39 mouse cellular contexts compared by ENCODE assay signal in genomic region chr16:3777986-3778385, GRCm38 (mm10). TPM values are rescaled to one million over a fixed set of nuclear protein-coding genes. Genes with fewer than 3 reads are reported as not detected.
"Had no signal": no experiment of that assay in that cellular context is flagged by ENCODE, and none has a peak within 500 bp of the region (broad histone marks: within the 10 kb centered on the region; RNA-seq: fewer than 3 reads in every experiment).

No protein-coding gene starts in this region.

- H3K27ac ChIP-seq: gastrocnemius, adult 2 months; heart, adult 2 months; heart, embryonic 10.5 days; hindbrain, embryonic 10.5 days; hindbrain, embryonic 12.5 days; hindbrain, embryonic 14.5 days; intestine, embryonic 15.5 days; layer of hippocampus, adult 2 months; left cerebral cortex, adult 2 months; limb, embryonic 10.5 days; limb, embryonic 12.5 days; liver, embryonic 13.5 days had no signal

- H3K4me3 ChIP-seq: gastrocnemius, adult 2 months; heart, adult 2 months; heart, embryonic 10.5 days; heart, embryonic 12.5 days; hindbrain, embryonic 10.5 days; hindbrain, embryonic 12.5 days; intestine, embryonic 15.5 days; layer of hippocampus, adult 2 months; left cerebral cortex, adult 2 months; limb, embryonic 10.5 days; limb, embryonic 12.5 days; liver, embryonic 13.5 days had no signal

- H3K4me1 ChIP-seq: heart, embryonic 10.5 days; heart, embryonic 12.5 days; hindbrain, embryonic 10.5 days; hindbrain, embryonic 12.5 days; intestine, embryonic 15.5 days; limb, embryonic 10.5 days; limb, embryonic 12.5 days; liver, embryonic 13.5 days had no signal

- H3K36me3 ChIP-seq: heart, embryonic 10.5 days; heart, embryonic 12.5 days; hindbrain, embryonic 10.5 days; hindbrain, embryonic 12.5 days; intestine, embryonic 15.5 days; limb, embryonic 10.5 days; limb, embryonic 12.5 days; liver, embryonic 13.5 days had no signal

- ATAC-seq: hindbrain, embryonic 16.5 days; inflammation-experienced regulatory T-cells, adult 6 months; intestine, embryonic 15.5 days; intestine, postnatal 0 days had no signal

- H3K4me2 ChIP-seq: heart, embryonic 12.5 days; hindbrain, embryonic 12.5 days; hindbrain, embryonic 14.5 days; intestine, embryonic 15.5 days; limb, embryonic 12.5 days; liver, embryonic 11.5 days; liver, embryonic 13.5 days had no signal

- H3K27me3 ChIP-seq: heart, embryonic 12.5 days; hindbrain, embryonic 12.5 days; intestine, embryonic 15.5 days; limb, embryonic 12.5 days; liver, embryonic 13.5 days had no signal

- H3K9me3 ChIP-seq: heart, embryonic 10.5 days; heart, embryonic 12.5 days; hindbrain, embryonic 10.5 days; hindbrain, embryonic 12.5 days; intestine, embryonic 15.5 days; limb, embryonic 10.5 days; limb, embryonic 12.5 days; liver, embryonic 13.5 days had no signal

- H3K9ac ChIP-seq: heart, embryonic 12.5 days; hindbrain, embryonic 12.5 days; hindbrain, embryonic 14.5 days; intestine, embryonic 15.5 days; limb, embryonic 12.5 days; liver, embryonic 13.5 days had no signal

- DNase-seq: gastrocnemius, adult 2 months; gastrocnemius, postnatal 10 days; gastrocnemius, postnatal 25 days; heart, adult 2 months; heart, postnatal 10 days; heart, postnatal 4 days; kidney, adult 18-20 months; kidney, adult 8-10 months; kidney, postnatal 10 days; kidney, postnatal 25 days; kidney, postnatal 4 days; liver; liver, embryonic 13.5 days had no signal

RNA-seq across cellular contexts. Expression of gene Olfr15, which starts 52.7 kb away (rescaled TPM):
- total RNA-seq: gastrocnemius, adult 2 months; gastrocnemius, postnatal 10 days; gastrocnemius, postnatal 25 days; gastrocnemius, postnatal 4 days; granulocyte monocyte progenitor cell, adult 5-6 weeks; heart, adult 2 months; heart, postnatal 10 days; heart, postnatal 25 days; heart, postnatal 4 days; layer of hippocampus, adult 2 months; layer of hippocampus, postnatal 10 days; layer of hippocampus, postnatal 25 days; left cerebral cortex, adult 2 months; left cerebral cortex, postnatal 14 days; left cerebral cortex, postnatal 36 days had no signal
- polyA plus RNA-seq: heart, adult 2 months; heart, embryonic 10.5 days; heart, embryonic 12.5 days; heart, embryonic 14.5 days; heart, embryonic 16.5 days; hindbrain, embryonic 10.5 days; hindbrain, embryonic 12.5 days; hindbrain, embryonic 14.5 days; hindbrain, embryonic 16.5 days; inflammation-experienced regulatory T-cells, adult 6 months; intestine, embryonic 15.5 days; intestine, postnatal 0 days; kidney, embryonic 14.5 days; kidney, embryonic 16.5 days; limb, embryonic 10.5 days; limb, embryonic 12.5 days; limb, embryonic 14.5 days; liver, embryonic 11.5 days; liver, embryonic 13.5 days had no signal
